Mouse (Mus musculus) urinary bladder, postnatal 10 days (tissue): ENCODE results near the gene P4hb.
"Not testable (repeated sequence)": the region's sequence is repeated elsewhere in the genome, so short reads cannot be mapped to it uniquely, and the experiment has no call there.

Experiments used
- DNase-seq: peaks from one replicate; pipeline ENCODE4 v3.0.0; 2022; ENCODE audit warnings: low spot score

The P4hb gene

DNA sequence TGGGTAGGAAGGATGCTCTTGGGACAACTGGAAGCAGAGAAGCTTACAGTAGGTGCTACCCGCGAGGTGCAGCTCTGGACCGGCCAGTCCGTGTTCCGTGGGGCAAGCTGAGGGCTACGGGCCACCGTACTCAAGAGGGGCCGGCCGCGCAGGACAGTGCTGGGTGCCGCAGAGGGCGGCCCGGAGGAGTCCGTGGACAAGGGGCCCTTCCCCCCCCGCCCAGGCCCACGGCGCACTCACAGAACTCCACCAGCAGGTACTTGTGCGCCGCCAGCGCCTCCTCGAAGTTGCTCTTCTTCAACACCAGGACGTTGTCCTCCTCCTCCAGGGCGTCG, 669 bp downstream of the P4hb start:
- no peak for DNase-seq

DNA sequence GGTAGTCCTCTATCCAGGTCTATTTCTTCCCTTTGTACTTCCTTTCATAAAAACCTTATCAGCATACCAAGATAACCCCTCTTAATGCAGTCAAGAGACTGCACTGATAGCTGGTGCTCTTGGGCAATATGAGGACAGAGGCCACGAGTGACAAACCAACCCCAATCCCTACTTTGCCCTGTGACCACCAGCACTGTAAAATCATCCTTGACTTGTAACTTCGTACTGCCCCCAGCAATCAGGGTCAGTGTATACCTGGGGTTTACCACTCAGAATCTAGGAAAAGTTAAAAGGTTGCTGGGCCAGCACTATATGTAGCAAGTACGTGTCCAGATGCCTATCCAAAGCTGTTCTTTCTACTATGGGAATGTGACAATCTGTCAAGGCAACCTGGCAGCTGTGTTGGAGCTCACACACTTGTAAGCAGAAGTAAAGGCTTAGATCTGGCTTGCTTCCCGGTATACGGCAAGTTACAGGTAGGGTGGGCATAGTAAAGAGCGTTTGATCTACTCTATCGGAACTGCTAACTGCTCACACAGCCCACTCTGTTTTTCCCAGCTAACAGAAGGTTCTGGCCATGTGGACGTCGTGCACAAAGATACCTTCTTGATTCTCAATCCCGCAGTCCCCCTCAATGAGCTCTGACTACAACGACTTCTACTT, 1.2 kb downstream of the P4hb start:
- DNase-seq = no peak

DNA sequence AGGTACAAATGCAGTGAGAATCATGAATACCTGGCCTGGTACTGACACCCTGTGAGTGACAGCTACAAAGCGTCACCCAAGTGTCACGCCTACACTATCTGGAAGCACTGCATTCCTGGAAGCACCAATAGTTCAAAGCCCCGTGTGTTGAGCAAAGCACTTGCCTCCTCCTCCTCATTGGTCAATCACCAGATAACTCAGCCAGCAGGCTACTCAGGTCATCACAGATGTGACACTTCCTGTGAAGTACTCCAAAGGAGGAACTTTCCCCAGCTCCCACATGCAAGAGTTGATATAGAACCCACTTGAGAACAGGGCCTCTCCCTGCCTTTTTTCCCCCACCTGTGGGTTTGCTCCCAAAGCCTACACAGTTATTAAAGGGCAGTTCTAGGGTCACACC, 1.9 kb downstream of the P4hb start:
- no peak for DNase-seq

DNA sequence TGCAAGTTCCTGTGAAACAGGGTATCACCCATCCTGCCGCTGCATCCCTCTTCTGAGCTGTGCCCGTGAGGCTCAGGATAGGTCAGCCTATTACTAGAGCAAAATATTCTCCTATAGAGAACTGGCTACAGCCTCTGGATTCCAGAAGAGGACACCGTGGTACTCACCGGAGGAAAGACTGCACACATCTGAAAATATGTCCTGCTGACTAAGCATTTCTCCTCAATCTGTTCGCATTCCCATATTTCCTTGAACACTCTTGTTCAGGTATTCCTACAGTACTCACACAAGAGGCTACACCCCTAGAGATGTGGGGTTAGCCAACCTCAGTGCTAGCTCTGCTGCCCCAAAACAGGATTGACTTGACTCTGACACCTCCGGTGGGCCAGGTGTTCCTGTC, 4.7 kb downstream of the P4hb start:
- DNase-seq = no peak

DNA sequence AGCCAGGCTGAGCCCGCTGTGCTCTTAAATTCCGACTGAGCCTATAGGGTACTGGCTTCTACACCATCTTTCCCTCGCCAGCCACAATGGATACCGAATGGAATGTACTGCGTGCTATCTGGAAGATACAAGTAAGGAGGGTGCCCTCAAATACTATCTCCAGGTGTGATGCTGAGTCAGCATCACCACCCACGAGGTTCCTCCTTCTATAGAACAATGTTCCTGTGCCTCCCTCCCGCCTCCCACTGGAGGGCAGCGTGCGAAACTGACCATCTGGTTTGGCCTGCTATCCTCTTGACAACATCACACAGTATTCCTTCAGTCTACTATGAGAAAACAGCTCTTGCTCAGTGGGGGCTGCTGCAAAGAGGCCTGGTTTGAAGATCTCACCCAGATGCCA, 7.9 kb downstream of the P4hb start:
- DNase-seq = no peak

DNA sequence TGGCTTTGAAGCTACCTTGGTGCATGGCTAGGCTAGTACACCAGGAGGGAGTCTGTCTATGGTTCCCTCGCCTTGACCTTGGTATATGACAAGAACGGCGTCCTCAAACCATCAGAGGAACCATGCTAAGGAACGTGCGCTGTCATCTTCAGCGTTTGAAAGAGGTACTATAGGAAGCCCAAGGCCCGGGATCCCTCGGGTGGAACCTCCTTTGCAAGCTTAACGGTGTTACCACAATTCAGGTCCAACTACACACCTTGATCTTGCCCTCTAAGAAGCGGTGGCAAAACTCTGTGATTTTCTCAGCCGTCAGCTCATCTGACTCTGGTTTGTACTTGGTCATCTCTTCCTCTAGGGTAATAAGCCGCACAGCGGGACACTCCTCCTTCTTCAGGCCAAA, 10.1 kb downstream of the P4hb start:
- no peak for DNase-seq

DNA sequence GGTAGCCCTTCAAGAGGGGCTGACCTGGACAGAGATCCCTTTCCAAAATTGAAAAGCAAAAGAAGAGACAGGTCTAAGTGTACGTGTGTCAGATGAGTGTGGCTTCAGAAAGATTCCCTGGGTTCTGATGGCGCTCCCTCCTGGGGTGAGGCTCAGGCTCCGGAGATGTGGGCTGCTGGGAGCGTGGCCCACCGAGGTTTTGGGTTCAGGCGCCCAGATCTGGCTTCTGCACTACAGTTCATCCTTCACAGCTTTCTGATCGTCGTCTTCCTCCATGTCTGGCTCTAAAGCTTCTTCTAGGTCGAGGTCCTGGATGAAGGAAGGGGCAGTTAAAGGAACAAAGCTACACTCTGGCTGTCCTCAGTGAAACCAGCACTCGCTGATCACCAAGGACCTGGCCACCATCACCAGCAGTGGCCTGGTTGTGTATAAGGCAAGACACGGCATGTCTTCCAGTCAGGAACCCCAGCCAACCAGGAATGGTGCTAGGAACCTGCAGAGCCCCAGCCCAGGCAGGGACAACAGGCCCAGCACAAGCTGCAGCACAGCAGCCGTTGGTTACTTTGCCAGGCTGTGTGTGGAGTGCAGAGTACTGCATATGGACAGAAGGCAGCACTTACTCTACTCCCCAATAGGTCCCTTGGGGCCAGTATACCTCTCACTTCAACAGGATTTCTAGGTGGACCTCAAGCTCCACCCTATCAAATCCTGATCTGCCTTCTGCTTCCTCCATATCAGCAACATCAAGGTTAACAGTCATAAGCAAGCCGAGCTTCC, 11.9 kb downstream of the P4hb start:
- DNase-seq = no peak

DNA sequence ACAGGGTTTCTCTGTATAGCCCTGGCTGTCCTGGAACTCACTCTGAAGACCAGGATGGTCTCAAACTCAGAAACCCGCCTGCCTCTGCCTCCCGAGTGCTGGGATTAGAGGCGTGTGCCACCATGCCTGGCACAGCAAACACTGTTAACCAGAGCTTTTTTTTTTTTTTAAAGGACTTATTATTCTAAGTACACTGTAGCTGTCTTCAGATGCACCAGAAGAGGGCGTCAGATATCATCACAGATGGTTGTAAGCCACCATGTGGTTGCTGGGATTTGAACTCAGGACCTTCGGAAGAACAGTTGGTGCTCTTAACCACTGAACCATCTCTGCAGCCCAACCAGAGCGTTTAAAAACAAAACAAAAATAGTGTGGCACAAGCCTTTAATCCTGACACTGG, 14.2 kb downstream of the P4hb start:
- not testable (repeated sequence) for DNase-seq

DNA sequence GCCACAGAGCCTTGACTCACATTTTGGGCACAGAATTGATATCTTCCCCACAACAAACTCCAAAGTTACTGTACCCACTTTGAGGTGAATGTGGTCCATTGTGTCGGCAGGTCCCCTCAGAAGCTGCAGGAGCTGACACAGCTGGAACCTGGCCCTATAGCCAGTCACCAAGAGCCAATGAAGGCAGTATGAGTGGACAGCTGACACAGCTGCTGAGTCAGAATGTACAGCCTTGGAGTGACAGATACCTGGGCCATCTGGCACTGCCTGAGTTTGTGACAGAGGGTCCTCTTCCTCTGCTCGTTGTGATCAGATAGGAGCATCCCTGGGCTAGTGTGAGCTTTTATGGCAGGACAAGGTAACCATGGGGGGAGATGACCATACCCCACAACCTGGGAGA, 17.8 kb downstream of the P4hb start:
- DNase-seq = no peak

DNA sequence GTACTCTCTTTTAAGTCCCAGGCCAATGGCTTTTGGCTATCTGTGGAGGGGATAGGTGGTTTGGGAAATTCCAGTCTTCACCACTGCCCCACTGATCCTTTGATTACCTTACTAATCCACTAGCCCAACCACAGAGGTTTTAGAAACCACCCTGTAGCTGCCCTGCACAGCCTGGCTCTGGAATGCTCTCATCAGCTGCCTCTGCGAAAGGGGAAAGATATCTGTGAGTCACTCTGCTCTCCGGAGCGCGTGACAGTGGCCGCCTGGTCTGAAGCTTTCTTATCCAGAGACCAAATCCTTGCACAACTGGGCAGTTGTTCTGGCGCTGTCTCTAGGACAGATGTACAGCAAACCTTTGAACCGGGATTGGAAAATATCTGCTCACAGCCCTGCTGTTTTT, 18.2 kb downstream of the P4hb start:
- no peak for DNase-seq

DNA sequence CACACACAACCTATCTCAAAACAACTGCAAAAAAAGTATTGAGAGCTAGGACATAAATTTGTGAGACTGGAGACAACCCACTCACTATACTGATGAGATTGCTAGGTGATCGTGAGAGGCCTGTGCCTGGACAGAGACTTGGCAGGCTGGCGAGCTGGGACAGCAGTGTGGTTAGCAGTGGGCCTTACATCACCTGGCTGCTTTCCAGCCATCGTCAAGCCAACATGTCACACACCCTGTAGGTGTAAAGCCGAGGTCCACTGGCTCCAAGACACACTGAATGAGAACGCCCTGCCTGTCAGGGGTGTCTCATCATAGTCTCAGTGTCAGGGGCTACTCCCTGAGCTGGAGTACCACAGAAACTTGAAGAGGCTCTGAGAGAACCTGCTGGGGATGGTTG, 20.3 kb downstream of the P4hb start:
- no peak for DNase-seq

DNA sequence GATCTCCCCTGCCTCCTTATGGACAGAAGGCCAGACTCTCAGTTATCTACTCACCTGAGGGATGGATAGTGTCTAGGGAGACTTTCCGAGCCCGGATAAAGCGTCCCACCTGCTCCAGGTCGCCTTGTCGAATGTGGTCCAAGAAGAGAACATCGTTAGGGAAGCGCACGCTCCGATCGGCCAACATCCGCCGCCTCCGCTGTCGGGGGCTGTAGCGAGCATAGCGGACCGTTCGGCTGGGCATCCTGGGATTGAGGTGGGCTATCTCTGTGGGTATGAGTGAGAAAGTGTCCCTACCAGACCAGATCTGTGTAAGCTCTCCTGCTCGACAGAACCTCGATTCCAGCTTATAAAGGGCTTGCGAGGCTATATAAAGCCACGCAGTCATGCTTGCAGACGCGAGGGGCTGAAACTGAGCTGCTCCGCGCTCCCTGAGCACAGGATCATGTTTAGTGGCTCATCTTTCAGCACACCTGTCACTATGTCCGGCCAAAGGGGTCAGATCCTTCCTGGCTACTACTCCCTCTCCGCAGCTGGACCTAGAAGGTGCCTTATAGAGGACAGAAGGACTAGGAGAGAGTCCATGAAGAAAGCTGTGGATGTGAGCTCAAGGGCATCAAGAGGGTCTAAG, 22.1 kb downstream of the P4hb start, which contains the start of gene Ppp1r27:
Gene Ppp1r27, minus strand, starts transcription at position 323 of the 631 bp plus-strand sequence.
- DNase-seq = no peak

DNA sequence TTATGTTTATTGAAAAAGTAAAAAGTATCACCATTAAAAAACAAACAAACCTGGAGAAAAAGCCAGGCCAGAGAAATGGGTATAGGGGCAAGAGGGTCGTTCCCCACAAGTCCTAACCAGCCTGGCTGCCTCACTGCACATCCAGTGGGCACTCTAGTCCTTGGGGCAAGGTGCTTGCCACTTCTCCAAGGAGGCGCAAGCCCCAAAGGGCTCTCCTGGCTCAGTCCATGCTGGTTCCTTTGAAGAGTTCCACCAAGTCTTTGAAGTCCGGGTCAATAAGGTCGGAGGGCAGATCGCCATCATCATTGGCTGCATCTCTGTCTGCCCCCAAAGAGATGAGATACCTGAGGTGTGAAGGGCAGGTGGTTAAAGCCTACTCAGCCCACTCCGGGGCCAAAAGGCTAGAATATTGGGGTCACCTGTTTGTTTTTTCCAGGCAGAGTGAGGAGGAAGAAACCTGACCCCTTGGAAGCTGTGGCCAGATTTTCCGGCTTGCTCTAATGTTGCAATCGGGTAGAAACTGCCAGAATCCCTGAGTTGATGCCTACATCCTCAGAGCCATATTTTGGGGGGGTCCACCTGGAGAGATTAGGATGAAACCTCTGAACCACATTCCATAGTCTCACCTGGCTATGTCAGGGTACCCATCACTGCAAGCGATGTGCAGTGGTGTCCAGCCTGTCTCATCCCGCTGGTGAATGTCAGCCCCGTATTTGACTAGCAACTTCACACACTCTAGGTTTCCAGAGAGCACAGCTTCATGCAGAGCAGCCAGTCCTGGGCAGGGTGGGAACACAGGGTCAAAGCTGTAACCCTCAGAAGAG, 22.9 kb downstream of the P4hb start:
- DNase-seq = no peak

DNA sequence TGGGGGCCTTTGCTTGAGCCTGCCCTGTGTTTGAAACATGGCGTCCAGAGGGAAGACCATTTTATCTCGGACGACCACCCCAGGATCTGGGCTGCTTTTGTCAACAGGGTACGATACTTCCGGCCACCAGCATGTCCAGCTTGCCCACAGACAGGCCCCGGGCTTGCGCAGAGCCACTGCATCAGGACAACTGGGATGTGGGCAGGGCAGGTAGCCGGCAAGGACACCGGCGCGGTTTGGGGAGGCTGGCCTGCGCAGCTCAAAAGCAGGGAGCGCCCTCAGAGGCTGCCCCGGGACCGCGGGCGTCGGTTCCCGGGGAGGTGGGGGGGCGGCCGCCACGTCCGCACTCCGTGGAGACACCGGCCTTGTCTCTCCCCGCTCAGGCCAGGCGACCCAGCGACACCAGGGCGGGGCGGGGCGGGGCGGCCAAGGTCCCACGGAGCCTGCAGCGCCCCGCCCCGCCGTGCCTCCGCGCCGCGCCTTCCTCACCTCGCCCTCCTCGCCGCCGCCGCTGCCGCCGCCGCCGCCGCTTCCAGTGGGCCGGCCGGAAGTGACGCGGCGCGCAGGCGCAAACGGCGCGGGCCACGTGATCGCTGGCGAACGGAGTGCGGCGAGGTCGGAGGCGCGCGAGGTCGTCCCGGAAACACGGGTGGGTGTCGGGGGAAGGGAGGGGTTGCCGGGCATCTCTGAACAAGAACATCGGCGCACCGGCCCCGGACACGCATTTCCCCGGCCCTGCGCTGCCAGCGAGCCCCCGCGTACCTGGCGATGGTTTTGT, 23.7 kb downstream of the P4hb start, which contains the start of gene Mcrip1:
Gene Mcrip1, minus strand, starts transcription at position 560 of the 778 bp plus-strand sequence.
- peak; percentile 86 for DNase-seq

DNA sequence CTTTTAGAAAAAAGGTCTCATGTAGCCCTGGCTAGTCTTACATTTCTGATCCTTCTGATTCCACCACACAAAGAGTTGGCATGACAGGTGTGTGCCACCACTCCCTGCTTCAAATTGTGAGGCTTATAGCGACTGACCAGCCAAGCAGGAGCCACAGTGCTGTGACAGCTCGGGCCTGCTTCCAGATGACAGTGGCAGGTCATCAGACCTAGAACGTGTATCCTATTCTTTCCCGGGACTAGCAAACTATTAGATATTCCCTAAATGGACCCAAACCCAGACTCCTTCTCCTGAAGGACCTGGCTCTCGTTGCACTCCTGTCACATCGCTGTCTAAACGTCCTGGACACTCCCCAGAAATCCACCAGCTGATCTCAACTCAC, 24.3 kb downstream of the P4hb start:
- no peak for DNase-seq

DNA sequence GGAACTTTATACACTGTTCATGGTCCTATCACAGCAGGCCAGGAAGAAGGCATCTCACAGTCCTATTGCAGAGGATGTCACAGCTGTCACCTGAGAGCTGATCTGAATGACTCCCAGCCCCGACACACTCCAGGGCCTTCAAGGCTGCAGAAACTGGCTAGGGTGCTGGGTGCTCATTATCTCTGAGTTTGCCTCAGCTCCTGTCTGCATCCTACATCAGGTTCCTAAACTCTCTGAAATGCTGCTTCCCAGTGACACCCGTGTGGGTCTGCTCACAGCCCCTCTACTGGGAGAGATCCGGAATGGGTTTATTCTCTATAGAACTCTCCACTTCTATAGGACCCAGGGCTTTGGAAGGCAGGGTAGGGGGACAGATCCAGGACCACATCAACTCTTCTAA, 24.8 kb downstream of the P4hb start:
- DNase-seq = no peak

DNA sequence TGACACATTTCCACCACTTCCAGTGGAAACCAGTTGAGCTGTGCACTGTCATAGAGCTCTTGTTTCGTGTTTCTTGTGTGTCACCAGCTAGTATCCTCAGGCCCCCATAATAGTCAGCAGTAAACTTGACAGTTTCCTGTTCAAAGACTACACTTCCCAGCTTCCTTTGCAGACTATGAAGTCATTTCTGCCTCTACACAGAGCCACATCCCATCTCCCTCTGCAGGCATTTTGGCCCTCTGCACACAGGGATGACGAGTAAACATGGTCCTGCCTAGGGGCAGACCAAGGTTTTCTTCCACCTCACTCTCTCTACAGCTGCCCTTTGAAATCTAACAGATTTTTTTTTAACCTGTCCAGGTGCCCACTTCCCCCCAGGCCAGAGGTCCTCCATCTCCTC, 25.6 kb downstream of the P4hb start:
- DNase-seq = no peak

DNA sequence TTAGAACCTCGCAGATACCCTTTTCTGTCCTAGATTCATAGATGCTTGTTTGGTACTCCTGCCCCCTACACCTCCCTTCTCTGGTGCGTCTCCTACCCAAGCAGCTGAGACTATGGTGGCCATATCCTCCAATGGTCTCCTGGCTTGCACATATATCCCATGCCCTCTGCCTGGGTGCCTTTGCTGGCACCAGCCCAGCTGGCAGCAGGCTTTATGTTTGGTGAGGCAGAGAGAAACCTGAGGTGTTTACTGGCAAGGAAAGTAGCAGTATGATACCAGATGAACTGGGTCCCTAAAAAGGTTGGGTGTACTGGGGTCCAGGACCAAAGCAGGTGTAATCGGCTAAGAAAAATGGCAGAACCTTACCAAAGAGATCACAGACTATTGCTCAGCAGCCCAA, 27.1 kb downstream of the P4hb start:
- no peak for DNase-seq

DNA sequence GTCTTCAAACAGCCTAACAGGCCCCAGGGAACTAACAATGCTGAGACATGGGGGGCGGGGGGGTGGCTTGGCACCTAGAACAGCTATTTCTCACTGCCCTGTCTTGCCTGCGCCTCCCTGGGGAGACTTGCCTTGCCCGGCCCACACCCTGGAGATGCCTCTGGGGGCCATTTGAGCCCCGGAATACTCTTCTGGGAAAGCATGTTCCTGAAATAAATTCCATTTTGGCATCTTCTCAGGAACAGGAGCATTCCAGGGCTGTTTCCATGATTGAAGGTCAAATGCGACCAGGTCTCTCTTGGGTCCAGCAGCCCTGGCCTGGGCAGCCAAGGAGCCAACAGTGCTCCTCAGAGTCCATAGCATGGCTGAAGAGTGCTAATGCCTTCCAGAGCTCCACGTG, 30.7 kb downstream of the P4hb start:
- no peak for DNase-seq

DNA sequence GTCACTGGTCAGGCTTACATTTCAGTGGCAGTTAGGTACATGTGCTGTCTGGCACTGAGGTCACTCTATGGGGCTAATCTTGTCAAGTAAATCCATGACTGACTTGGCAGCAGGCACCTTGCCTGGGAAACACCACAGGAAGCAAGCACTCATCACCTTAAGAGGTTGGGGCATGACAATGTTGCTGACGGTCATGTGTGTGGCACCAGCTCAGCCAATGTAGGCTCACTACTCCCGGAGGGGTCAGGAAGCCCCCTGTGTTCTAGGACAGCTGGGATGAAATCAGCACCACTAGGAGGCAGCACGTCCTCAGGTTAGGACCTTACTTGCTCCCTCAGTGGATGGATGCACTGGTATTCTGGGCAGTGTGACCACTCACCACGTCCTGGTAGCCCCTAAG, 31.1 kb downstream of the P4hb start:
- DNase-seq = no peak

DNA sequence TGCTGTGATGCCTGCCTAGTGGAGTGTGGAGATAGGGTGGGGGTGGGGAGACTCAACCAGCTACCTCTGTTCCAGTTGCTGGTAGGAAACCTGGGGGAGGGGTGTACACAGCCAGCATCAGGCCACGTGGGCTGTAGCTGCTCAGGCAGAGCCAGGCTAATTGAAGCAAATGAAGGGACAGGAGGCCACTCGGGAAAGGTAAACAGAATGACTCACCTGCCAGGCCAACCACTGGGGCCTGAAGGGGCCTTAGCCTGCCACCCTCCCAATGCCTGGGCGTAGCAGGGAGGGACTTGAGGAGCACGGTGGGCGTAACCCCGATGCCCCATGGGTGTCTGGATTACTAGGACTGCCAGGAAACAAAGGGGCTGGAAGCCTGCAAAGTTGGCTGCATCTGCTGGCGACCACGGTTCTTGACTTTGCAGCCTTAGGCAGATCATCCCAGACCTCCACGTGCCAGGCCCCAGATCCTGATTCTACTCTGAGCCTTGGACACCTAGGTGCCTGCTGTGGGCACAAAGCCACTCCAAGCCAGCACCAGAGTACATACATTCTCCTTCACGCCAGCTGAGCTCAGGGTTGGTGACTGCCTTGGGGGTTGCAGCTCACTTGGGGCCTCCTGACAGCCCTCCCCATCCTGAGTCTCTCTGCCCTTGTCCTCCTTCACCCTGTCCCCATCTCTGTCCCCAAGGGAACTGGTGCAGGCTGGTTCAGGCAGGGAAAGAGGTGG, 33.6 kb downstream of the P4hb start:
- no peak for DNase-seq
